Mouse (Mus musculus) liver, adult 2 months (tissue): Measurements from ENCODE around the gene Klkb1.

Source experiments
- CTCF ChIP-seq: fragments of 200-500 bp; IDR thresholded peaks from 2 replicates; pipeline ENCODE4 v1.5.1; 2011; ENCODE audit warnings: low read depth, low read length, control low read depth
- POLR2A ChIP-seq: fragments of 200-500 bp; IDR thresholded peaks from 2 replicates; pipeline ENCODE4 v1.6.1; 2011; ENCODE audit warnings: low read length, control low read depth; ENCODE audit not compliant: insufficient read depth; ENCODE audit errors: extremely low read depth

DNA sequence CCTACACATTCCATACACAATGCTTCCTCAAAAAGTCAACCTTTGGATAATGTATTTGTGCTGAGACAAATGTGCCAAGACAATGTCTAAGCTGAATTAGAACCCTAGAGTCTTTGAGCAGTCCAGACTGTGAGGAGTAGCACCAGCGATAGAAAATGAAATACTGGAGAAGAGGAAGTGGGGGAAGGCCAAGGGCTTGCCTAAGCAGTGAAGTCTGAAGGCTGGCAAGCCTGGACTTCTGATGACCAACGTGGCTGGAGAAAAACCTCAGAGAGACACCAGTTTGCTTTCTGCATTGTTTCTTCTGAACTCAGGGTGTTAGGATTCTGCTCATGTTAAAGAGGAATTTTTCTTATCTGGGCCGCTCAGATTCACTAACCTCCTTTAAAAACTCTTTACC, 36.2 kb upstream of the Klkb1 start:
- TF ChIP-seq POLR2A (no peak), CTCF (no peak)
